Mouse (Mus musculus) lung, adult 2 months (tissue): ENCODE measurements at regions not wholly inside any gene's neighbourhood (a gene's known extent, or its start where the extent isn't known, plus 50 kb on each side); places are given as distances from the start of the nearest gene placed in this dataset.

Experiments
- CTCF ChIP-seq: fragments of 200-500 bp; IDR thresholded peaks from 2 replicates; pipeline ENCODE4 v1.5.1; 2011; ENCODE audit warnings: mild to moderate bottlenecking, low read length, control low read depth; ENCODE audit not compliant: insufficient read depth
- POLR2A ChIP-seq: fragments of 200-500 bp; IDR thresholded peaks from 2 replicates; pipeline ENCODE4 v1.6.1; 2011; ENCODE audit warnings: low read depth, mild to moderate bottlenecking, control low read depth, low read length, borderline replicate concordance; ENCODE audit errors: extremely low read depth

GRCm38 (mm10) chr6:99991079-99991478 lies 264.9 kb upstream of the Prok2 start:
- TF ChIP-seq CTCF (no peak), POLR2A (no peak)
